Mouse (Mus musculus) skeletal muscle tissue, adult 2 months (tissue): ENCODE results near the gene Lbp.

ENCODE experiments used
- DNase-seq: peaks from one replicate; pipeline ENCODE4 v3.0.0-alpha.2; 2012; ENCODE audit warnings: low read depth, low spot score

Gene Lbp

DNA sequence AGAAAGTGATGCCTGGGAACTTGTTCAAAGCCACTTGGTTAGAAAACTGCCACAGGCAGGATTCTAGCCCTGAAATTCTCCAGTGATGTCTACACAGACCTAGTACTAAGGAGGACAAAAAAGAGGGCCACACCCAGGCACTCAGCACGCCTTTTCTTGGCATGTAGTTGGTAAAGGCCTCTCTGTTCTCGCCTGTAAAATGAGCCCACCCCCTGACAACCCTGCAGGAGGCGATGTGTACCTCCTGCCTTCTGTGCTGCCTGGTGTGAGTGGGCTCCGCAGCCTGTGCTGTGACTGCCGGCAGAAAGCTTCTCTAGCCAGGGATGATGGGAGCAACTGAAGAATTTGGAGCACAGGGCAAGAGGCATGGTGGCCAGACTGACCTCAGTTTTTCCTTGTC, 2.0 kb downstream of the Lbp start:
- DNase-seq = peak; percentile 23

DNA sequence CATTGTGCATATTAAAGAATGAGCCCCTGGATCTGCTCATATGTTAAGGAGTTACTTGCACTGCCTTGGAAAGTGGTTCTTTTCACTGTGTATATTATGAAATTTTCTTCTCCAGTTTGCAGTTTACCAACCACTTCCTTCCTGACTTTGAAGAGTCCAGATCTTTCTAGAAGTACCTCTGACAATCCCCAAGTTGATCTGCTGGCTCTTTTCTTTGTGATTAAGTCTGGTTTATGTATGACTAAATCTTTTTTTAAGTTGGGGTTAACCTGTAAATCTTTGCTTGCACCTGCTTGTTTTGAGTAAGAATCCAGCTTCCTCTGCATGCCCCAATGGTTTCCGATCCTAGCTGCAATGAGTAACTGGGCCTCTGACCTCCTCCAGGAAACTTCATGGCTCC, 6.8 kb downstream of the Lbp start:
- DNase-seq = no peak

DNA sequence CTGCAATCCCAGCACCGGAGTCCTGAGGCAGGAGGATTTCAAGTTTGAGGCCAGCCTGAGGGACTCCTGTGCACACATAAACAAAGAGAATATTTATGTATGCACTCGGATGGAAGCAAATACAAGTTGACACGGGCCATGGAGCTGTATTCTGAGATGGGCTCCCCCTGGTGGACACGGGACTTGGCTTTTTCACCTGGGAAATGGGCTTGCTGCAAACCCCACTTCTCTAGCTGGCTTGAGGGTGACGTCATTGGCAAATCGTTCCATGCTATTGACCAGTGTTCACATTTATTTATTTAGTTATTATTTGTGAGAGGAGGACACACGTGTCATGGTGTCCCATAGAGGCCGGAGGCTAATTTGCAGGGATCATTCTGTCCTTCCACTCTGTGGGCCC, 10.1 kb downstream of the Lbp start:
- DNase-seq = no peak

DNA sequence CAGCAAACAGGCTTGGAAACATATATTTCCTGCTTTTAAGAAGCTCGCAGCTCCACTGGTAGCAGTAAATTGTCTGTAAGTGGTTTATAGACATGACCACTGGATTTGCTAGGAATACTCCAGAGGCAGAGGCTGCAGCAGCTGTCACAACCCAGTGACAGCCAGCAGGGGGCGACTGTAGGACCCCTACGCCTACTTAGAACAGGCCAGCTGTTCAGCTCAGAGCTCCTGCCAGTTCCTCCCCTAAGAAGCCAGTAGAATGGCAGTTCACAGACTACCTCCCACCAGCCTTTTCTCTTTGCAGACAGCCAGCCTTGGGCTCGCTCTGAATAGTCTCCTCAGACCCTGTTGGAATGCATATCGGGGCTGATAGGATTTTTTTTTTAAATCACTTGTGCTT, 10.7 kb downstream of the Lbp start:
- peak; percentile 34 for DNase-seq

DNA sequence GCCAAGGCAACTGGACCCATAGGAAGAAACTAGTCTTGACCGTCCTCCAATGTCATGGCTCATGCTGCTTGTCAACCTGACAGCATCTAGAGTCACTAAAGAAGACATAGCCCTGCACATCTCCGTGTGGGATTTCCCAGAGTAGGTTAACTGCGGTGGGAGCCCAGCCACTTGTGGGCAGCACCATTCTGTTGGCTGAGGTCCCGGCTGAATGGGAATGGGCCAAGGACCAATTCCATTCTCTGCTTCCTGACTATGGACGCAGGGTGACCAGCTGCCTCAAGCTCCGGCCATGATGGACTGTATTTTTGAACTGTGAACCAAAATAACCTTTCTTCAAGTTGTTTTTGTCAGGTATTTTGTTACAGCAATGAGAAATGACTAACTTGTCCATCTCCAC, 15.3 kb downstream of the Lbp start:
- no peak for DNase-seq

DNA sequence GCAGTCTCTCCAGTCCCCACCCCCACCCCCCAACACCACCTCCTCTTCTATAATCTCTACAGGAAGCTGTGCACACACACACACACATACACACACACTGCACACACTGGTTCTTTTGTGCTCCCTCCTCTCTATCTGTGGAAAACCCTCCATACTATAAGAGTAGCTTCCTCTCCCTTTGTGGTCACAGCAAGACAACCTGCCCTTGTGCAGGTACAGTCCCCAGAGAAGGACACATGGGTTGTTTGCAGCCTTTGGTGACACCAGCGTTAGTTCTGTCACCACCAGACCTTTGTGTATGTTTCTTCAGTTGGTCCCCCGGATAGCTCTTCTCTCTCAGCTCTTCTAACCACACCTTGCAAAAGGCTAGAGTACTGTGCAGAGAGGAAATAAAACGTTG, 16.6 kb downstream of the Lbp start:
- no peak for DNase-seq

DNA sequence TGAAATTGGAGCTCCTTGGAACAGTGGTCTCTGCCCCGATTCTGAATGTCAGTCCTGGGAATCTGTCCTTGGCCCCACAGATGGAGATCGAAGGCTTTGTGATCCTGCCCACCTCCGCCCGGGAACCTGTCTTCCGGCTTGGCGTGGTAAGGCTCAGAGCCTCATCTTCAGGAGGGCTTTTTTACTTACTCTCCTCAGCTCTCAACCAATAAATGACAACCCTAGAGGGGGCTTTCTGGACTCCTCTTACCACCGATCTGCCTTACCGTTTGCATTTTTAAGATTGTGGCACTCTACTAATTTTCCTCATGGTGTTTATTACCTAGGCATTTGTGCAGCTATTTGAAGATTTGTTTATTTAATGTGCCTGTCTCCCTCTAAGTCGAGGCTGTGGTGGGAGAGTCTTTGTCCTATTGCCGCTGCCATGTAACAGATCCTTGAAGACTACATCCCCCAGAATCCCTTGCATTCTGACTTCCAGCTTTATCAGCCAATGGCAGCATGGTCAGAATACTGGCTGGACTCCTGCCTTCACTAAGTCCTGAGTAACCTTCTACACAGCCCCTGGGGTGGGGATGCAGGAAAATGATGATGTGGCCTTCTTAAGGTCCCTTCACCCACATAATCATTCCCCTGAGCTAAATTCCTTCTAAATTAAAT, 18.4 kb downstream of the Lbp start:
- DNase-seq = no peak

DNA sequence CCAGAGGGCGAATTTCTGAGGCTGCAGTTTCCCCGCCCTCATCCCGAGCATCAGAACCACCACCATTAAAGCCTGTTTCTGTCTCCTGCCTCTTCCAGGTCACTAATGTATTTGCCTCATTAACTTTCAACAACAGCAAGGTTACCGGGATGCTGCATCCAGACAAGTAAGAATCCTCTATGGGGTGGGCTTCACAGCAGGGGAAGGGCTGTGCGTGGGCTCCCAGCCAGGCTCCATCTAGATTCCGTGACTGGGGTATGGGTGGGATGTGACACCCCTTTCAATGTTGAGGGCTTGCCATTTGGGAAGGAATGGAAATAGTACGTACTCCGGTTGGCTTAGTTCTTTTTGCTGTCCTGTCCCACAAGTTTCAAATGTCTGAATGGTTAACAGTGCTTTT, 19.3 kb downstream of the Lbp start:
- DNase-seq = no peak

DNA sequence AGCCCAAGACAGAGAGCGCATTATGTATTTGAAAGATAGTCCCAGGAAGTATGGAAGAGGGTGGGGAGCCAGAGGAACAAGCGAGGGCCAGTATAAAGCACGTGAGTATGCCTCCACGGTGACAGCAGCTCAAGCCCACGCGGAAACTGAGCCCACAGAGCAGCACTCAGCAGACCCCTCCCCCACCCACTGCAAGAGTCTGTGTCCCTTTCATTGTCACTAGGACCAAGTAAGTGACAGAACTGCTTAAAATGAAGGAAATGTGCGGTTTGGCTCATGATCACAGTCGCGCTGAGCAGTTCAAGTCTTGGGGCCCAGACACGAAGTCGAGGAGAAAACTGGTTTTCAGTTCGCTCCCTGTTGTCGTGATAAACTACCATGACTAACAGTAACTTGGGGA, 28.1 kb downstream of the Lbp start:
- no peak for DNase-seq

DNA sequence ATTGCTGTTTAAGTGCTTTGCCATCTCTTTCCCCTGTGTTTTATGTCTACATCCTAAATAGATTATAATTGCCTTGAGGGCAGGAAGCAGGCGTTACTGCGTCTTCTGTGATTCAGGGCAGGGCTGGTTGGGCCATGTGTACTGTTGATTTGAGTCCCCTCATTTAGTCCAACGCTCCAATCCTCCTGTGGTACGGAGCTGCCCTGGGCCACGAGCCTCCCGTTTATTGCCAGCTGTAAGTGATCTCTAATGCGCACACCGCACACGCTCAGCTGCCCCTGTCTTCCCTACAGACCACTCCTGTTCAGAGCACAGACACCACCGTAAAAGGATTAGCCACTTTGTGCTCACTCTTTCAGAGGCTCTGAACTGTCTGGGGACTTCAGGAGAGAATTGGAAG, 31.4 kb downstream of the Lbp start:
- DNase-seq = no peak

DNA sequence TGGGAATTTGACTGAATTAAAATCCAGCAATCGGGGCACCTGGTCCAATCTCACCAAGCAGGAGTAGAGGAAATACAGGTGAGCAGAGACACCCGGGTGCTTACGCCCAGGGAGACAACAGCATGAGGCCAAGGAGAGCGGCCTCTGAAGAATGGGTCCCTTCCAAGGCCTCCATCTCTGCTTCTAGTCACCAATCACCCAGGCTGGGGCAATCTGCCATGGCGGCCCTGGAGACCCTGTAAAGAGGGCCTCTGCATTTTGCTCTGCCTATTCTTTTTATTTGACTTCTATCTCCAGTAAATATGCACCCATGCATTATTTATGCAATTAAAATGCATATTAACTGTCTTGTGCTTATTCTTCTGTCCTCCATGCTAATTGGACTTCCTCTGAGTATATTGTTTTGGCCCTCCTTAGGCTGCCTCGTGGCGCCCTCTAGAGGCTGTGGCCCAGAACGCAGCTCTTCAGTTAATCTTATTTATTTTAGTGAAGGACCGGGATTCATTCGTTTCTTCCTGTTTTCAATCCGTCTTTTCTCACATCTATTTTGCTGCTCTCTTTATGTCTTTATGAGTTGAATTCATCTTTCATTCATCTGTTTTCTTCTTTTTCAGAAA, 33.8 kb downstream of the Lbp start:
- DNase-seq = peak; percentile 32

DNA sequence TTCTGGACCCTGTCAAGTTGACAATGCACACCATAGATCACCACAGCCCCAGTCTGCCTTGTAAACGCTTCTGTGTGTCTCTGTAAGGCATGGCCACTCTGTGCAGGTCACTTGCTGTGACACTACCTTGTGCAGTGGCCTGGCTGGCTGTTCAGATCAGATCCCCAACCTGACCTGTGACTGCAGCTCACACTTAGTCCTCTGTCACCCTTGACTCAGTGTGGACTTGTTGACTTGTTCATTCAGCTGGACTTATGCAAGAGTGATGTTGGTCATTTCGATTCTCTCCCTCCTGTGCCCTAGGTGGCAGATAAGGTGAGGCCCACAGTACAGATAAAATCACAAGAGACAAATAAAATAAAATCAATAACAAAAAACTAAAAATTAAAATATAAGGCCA, 35.0 kb downstream of the Lbp start:
- no peak for DNase-seq

DNA sequence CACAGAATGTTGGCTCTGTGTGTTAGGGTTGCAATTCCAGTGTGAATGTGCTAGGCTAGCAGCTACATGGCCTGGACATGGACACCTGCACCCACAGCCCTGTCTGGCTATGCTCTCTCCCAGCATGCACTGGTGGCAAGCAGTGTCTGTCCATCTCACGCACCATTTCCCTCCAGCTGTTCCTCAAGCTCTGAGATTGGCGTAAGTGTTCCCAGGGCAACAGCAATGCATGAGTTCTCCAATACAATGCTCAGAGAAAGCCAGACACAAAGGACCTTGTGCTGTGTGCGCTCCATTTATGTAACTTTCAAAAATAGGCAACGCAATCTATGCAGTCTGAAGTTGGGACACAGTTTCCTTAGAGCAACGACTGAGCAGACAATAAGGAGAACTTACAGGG, 37.2 kb downstream of the Lbp start:
- no peak for DNase-seq

DNA sequence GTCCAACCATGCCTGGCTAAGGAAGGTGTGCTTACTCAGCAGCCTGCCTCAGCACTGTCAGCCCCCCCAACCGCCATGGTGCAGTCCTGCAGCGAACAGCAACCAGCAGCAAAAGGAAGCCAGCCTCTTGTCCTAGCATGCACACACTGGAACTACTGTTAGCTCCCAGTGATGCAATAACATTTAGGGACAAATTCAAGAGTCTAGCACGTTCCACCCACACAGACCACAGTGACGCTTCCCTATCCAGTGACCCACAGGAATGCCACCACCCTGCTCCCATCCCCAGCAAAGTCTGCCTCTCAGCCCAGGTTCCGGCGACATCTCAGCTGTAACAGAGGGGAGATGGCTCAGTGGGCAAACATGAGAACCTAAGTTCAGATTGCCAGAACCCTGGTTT, 40.2 kb downstream of the Lbp start:
- no peak for DNase-seq

DNA sequence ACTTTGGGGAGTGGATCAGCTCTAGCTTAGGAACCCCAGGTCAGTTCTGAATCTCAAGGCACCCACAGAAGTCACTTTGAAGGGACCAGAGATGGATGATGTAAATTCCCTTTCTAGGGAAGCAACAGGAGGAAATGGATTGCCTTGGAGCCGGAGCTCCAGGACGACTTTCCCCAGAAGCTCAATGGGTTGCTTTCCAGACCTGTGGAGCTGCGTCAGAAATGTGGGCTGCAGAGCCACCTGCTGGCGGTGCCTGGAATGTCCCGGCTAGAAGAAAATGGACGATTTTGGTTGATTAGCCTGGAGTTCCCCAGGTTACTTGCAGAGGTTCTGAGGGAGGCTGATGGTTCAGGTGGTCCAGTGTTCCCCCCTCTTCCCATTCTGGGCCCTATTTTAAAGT, 41.6 kb downstream of the Lbp start:
- DNase-seq = peak; percentile 12

DNA sequence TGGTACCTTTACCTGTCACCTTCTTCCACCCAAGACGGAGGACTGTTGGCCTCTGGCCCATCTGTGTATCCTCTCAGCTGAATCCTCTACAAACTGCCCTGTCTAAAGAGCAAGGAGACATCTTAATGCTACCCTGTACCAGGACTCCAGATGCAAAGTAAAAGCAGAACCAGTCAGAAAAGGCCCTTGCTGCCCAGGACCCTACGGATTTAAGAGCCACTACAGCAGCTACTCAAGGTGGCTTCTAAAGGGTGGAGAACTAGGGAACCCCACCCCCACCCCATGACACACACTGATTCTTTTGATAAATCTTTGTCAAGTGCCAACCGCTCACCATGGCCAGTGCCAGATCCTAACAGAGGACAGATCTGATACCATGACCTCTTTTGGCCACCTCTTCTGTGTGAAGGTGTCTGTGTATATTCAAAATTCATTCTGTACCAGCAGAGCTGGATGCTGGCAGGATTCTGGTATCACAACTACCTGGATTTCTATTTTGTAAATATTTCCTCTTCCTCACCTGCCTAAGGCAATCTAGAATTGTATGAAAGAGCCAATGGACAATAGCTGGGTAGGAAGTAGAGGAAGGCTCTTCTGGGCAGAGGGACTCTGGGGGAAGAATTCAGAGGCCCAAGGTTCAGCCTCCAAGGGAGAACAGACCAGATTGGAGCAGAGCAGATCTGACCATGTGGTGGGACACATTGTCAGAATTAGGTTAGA, 46.7 kb downstream of the Lbp start:
- no peak for DNase-seq

DNA sequence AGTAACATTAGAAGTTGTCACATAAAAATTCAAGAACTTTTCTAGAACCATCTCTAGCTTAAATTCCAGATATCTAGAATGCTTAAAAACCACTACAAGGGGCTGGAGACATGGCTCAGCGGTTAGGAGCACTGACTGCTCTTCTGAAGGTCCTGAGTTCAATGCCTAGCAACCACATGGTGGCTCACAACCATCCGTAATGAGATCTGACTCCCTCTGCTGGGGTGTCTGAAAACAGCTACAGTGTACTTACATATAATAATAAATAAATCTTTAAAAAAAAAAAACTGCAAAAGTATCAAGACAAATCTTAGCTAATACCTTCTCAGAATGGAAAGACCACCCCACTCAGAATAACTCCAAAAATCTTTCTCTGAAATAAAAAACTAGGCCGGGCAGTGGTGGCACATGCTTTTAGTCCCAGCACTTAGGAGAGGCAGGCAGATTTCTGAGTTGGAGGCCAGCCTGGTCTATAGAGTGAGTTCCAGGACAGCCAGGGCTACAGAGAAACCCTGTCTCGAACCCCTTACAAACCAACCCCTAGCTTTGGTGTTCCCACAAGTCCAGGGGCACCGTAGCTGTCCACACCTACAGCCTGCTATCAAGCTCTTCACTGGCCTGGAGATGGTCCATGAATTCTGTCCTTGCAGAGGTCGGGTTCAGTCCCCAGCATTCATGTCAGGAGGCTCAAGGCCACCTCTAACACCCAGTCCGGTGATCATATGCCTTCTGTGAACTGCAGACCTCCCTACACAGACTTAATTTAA, 48.2 kb downstream of the Lbp start:
- no peak for DNase-seq

DNA sequence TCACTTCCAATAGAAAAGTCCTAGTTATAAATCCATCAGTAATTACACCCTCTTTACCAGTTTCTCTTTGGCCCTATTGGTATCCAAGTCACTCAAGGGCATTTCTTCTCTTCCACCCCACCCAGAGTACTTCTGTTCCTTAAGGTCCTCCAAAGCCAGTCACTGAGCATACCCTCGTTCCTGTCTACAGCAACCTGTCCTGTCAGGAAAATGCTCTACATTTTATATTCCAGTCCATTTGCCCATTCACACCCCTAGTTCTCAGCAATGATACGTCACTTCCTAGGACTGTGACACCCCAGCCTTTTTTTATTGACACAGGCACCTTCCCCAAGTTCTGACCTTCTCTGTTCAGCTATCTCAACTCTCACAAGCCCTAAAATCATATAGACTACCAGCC, 48.9 kb downstream of the Lbp start:
- DNase-seq = no peak

DNA sequence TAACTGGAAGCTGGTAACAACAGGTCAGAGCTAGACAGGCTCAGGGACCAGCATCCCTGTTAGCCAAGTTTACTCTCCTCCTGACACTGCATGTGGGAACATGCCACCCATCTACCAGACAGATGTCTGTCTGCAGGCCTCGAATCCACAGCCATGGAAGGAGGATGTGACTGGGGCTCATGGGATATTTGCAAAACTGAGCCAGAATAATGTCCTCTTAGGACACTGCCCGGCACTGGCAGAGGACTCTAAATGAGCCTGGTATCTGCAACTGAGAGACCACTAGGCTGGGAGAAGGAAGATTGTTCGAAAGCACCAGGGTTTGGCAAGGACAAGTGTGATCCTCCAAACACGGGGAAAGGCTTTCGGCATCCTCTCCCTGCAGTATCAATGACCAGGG, 49.8 kb downstream of the Lbp start:
- no peak for DNase-seq

DNA sequence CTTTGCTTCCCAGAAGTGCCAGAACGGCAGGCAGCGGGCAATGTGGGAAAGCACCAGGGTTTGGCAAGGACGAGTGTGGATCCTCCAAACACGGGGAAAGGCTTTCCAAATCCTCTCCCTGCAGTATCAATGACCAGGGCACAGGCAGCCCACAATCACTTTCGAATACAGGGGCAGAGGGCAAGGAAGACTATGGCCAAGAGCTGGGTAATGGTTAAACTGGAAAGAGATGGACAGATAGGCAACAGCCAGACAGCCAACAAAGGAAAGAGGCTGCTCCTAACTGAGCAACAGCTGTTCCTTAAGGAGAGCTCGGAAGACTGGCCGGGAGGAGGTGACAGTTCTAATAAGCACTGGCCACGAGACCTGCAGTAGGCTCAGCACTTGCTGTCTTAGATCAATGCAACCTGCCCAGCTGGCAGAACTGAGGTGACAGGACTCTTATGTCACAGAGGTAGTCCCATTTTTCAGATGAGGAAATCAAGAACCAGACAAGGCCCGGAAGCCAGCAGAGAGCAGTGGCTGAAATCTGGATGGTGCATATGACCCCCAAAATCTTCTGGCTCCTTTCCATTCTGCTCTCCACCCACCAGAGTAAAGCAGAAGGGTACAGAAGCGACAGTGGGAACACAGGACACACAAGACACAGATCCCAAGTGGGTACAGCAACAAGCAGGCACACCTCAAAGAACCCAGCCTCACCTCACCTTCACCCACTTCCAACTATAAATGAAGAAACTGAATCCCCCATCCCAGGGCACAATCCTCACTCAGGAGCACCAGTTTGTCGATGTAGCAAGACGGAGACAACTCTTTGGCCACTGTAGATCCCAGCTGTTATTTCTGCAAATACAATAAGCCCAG, 53.7 kb downstream of the Lbp start:
- DNase-seq = no peak

DNA sequence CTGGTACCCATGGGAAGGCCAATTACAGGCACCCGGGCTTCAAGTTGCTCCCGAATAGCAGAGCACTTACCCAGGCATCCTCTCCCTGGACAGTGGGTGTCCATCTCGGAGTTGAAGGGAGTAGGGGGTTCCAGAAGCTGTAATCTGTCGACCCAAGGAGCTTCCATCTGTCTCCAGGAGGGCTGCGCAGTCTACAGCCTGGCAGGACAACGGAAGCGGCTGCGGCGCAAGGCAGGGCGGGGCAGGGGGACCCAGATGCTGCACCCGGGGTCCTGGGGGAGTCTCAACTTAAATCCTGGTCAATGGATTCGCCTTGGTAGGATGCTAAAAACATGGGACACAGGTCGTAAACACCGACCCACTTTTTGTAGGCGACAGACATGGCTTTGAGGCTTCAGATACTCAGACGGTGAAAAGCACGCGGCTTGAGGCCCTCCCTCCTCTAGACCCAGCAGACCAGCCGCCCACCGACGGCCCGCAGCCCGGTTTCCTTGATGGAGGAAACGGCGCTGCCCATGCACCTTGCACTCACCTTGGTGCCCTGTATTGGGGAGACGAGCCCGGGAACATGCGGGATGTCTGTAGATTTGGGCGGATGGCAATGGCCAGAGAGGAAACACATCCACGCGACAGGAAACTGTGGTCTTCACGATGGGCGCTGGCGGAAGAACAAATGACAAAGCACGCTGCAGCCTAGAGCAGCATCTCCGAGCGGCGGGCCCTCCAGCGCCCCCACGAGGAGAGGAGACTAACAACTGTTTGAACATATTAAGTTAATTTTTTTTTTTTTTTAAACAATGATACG, 54.8 kb downstream of the Lbp start:
- DNase-seq = peak; percentile 72
